Mouse (Mus musculus) retina, adult 2 months (tissue): ENCODE measurements around the gene Slc10a6.

Source experiments
- DNase-seq: peaks from one replicate; pipeline ENCODE4 v3.0.0-alpha.2; 2012; ENCODE audit warnings: low read depth, low spot score

The Slc10a6 gene

GRCm38 (mm10) chr5:103560546-103560945 lies 68.7 kb downstream of the Slc10a6 start:
- no peak for DNase-seq
